14 mouse cellular contexts compared by ENCODE assay signal in genomic region chr1:119129039-119129438, GRCm38 (mm10).
"Had no signal": no experiment of that assay in that cellular context is flagged by ENCODE, and none has a peak within 500 bp of the region (broad histone marks: within the 10 kb centered on the region; RNA-seq: fewer than 3 reads in every experiment).

No protein-coding gene starts in this region.

- H3K9me3 ChIP-seq: liver, embryonic 13.5 days; neural tube, embryonic 12.5 days; neural tube, embryonic 15.5 days had no signal

- H3K27ac ChIP-seq: left cerebral cortex, adult 2 months; liver, embryonic 13.5 days; neural tube, embryonic 12.5 days; neural tube, embryonic 15.5 days had no signal

- H3K4me1 ChIP-seq: liver, embryonic 13.5 days; neural tube, embryonic 12.5 days; neural tube, embryonic 15.5 days had no signal

- DNase-seq: kidney, postnatal 10 days; kidney, postnatal 36 days; layer of hippocampus, postnatal 36 days; liver, embryonic 13.5 days; lung, adult 2 months; lung, postnatal 14 days; lung, postnatal 4 days; midbrain, embryonic 14.5 days; thymus, adult 18-20 months; thymus, postnatal 36 days had no signal

- H3K27me3 ChIP-seq: liver, embryonic 13.5 days; neural tube, embryonic 12.5 days; neural tube, embryonic 15.5 days had no signal

- H3K36me3 ChIP-seq: liver, embryonic 13.5 days; neural tube, embryonic 12.5 days; neural tube, embryonic 15.5 days had no signal

- H3K4me2 ChIP-seq: liver, embryonic 13.5 days; midbrain, embryonic 11.5 days; neural tube, embryonic 12.5 days; neural tube, embryonic 15.5 days had no signal

- H3K4me3 ChIP-seq: left cerebral cortex, adult 2 months; liver, embryonic 13.5 days; neural tube, embryonic 12.5 days; neural tube, embryonic 15.5 days had no signal

- H3K9ac ChIP-seq: liver, embryonic 13.5 days; neural tube, embryonic 12.5 days; neural tube, embryonic 15.5 days had no signal
